Comparison of ENCODE assay signal across 15 mouse cellular contexts in genomic region chr10:75135518-75136162, GRCm38 (mm10).
A peak's percentile ranks its signal among the peaks of the same experiment; 100 is the strongest.
DNase-seq lines count a peak whose midpoint lies in the region; ATAC-seq and TF ChIP-seq lines count a peak whose summit lies in the region.
"Had no signal": no experiment of that assay in that cellular context is flagged by ENCODE, and none has a peak within 500 bp of the region (broad histone marks: within the 10 kb centered on the region; RNA-seq: fewer than 3 reads in every experiment).

No protein-coding gene starts in this region.

- H3K4me2 ChIP-seq in forebrain, embryonic 13.5 days = no peak overlapping the region
- no peak overlapping the region for H3K4me2 ChIP-seq in neural tube, embryonic 13.5 days
- no peak overlapping the region for H3K4me2 ChIP-seq in neural tube, embryonic 15.5 days
- no peak overlapping the region for H3K4me2 ChIP-seq in midbrain, embryonic 13.5 days (replicated peaks)

- H3K9me3 ChIP-seq in forebrain, embryonic 13.5 days (replicated peaks) = no peaks in the 10 kb centered on the region
- no peaks in the 10 kb centered on the region for H3K9me3 ChIP-seq in forebrain, embryonic 10.5 days
- H3K9me3 ChIP-seq in neural tube, embryonic 13.5 days = no peaks in the 10 kb centered on the region
- H3K9me3 ChIP-seq in neural tube, embryonic 15.5 days (replicated peaks) = no peaks in the 10 kb centered on the region
- no peaks in the 10 kb centered on the region for H3K9me3 ChIP-seq in midbrain, embryonic 13.5 days

- TF ChIP-seq POLR2A in heart, adult 2 months (IDR thresholded peaks at IDR 0.05; ENCODE audit: insufficient read depth, low read depth, low read length) = no peak

- intact Hi-C loops in heart, adult 2 months (cut with DNase I) = no loop called here

- H3K9ac ChIP-seq in forebrain, embryonic 13.5 days = no peak overlapping the region
- H3K9ac ChIP-seq in neural tube, embryonic 13.5 days = no peak overlapping the region
- no peak overlapping the region for H3K9ac ChIP-seq in neural tube, embryonic 15.5 days (replicated peaks)
- no peak overlapping the region for H3K9ac ChIP-seq in midbrain, embryonic 13.5 days (replicated peaks)
- H3K9ac ChIP-seq in heart, adult 2 months (ENCODE audit: low read depth, low read length) = no peak overlapping the region

- no peak; the same call in 1 of the 2 replicates for ATAC-seq in forebrain, embryonic 13.5 days
- ATAC-seq in neural tube, embryonic 13.5 days (ENCODE audit: low read depth) = no peak
- ATAC-seq in neural tube, embryonic 15.5 days (ENCODE audit: low FRiP score) = no peak
- ATAC-seq in midbrain, embryonic 13.5 days = peak; percentile 49
- ATAC-seq: intestine, embryonic 16.5 days; Patski had no signal

- TF ChIP-seq EP300 in heart, adult 2 months (IDR thresholded peaks at IDR 0.05; ENCODE audit: insufficient read depth, low read depth, low read length) = no peak

- no peak for DNase-seq in forebrain, embryonic 10.5 days (ENCODE audit: extremely low spot score, low spot score)
- peak; percentile 20 to 24 for DNase-seq in layer of hippocampus, postnatal 10 days (ENCODE audit: low spot score in 2 of 2)
- DNase-seq in layer of hippocampus, adult 9-10 months (ENCODE audit: low spot score) = no peak
- DNase-seq in heart, adult 2 months = no peak
- DNase-seq: heart, postnatal 10 days; kidney, postnatal 10 days; lung, adult 18-20 months; lung, postnatal 4 days; spleen, adult 18-20 months had no signal

- H3K4me3 ChIP-seq in forebrain, embryonic 13.5 days = no peak overlapping the region
- H3K4me3 ChIP-seq in forebrain, embryonic 10.5 days = no peak overlapping the region
- H3K4me3 ChIP-seq in neural tube, embryonic 13.5 days = no peak overlapping the region
- H3K4me3 ChIP-seq in neural tube, embryonic 15.5 days (replicated peaks) = no peak overlapping the region
- no peak overlapping the region for H3K4me3 ChIP-seq in midbrain, embryonic 13.5 days (replicated peaks)
- no peak overlapping the region for H3K4me3 ChIP-seq in heart, adult 2 months

- peaks cover 7% of the 10 kb centered on the region for H3K4me1 ChIP-seq in forebrain, embryonic 13.5 days
- H3K4me1 ChIP-seq in forebrain, embryonic 10.5 days = no peaks in the 10 kb centered on the region
- peaks cover 11% of the 10 kb centered on the region for H3K4me1 ChIP-seq in neural tube, embryonic 13.5 days (replicated peaks)
- H3K4me1 ChIP-seq in neural tube, embryonic 15.5 days = no peaks in the 10 kb centered on the region
- H3K4me1 ChIP-seq in midbrain, embryonic 13.5 days (replicated peaks) = peaks cover 22% of the 10 kb centered on the region
- peaks cover 9% of the 10 kb centered on the region for H3K4me1 ChIP-seq in heart, adult 2 months (ENCODE audit: control insufficient read depth, insufficient read depth, low read length)

- H3K36me3 ChIP-seq in forebrain, embryonic 13.5 days (ENCODE audit: poor library complexity, severe bottlenecking) = peaks cover 88% of the 10 kb centered on the region
- H3K36me3 ChIP-seq in forebrain, embryonic 10.5 days (replicated peaks) = peaks cover 99% of the 10 kb centered on the region
- H3K36me3 ChIP-seq in neural tube, embryonic 13.5 days = peaks cover 84% of the 10 kb centered on the region
- peaks cover 73% of the 10 kb centered on the region for H3K36me3 ChIP-seq in neural tube, embryonic 15.5 days
- H3K36me3 ChIP-seq in midbrain, embryonic 13.5 days = peaks cover 78% of the 10 kb centered on the region
- H3K36me3 ChIP-seq in heart, adult 2 months (ENCODE audit: control insufficient read depth, insufficient read depth, low read length) = no peaks in the 10 kb centered on the region

- H3K79me2 ChIP-seq in heart, adult 2 months (replicated peaks; ENCODE audit: control insufficient read depth, insufficient read depth, low read length) = no peaks in the 10 kb centered on the region

- H3K27ac ChIP-seq in forebrain, embryonic 13.5 days = 0 out of 2 replicates have a peak overlapping the region, but pooled peaks have one; percentile 19
- H3K27ac ChIP-seq in forebrain, embryonic 10.5 days = no peak overlapping the region
- peak overlapping the region; percentile 25; the same call in 1 of the 2 replicates for H3K27ac ChIP-seq in neural tube, embryonic 13.5 days (replicated peaks)
- H3K27ac ChIP-seq in neural tube, embryonic 15.5 days (replicated peaks) = no peak overlapping the region
- no peak overlapping the region for H3K27ac ChIP-seq in midbrain, embryonic 13.5 days
- no peak overlapping the region for H3K27ac ChIP-seq in heart, adult 2 months

- no peaks in the 10 kb centered on the region for H3K27me3 ChIP-seq in forebrain, embryonic 13.5 days
- no peaks in the 10 kb centered on the region for H3K27me3 ChIP-seq in forebrain, embryonic 10.5 days (ENCODE audit: poor library complexity, severe bottlenecking)
- H3K27me3 ChIP-seq in neural tube, embryonic 13.5 days = no peaks in the 10 kb centered on the region
- H3K27me3 ChIP-seq in neural tube, embryonic 15.5 days (replicated peaks) = no peaks in the 10 kb centered on the region
- no peaks in the 10 kb centered on the region for H3K27me3 ChIP-seq in midbrain, embryonic 13.5 days
- H3K27me3 ChIP-seq in heart, adult 2 months (ENCODE audit: control insufficient read depth, insufficient read depth, low read length) = no peaks in the 10 kb centered on the region
- H3K27me3 ChIP-seq: Patski had no signal

- WGBS in forebrain, embryonic 13.5 days = 89% methylated on average over 21 of the region's 21 CpGs
- 94% methylated on average over 21 of the region's 21 CpGs for WGBS in forebrain, embryonic 10.5 days
- 86% methylated on average over 21 of the region's 21 CpGs for WGBS in neural tube, embryonic 13.5 days
- WGBS in neural tube, embryonic 15.5 days = 87% methylated on average over 21 of the region's 21 CpGs
- 86% methylated on average over 21 of the region's 21 CpGs for WGBS in midbrain, embryonic 13.5 days
- WGBS in heart, adult 2 months = 95% methylated on average over 21 of the region's 21 CpGs

- no peak for TF ChIP-seq CTCF in heart, adult 2 months (IDR thresholded peaks at IDR 0.05)

Comparison
In these comparisons a context has a peak if more than half of its experiments do, and no peak if none do; other contexts are left out.
1. H3K27ac ChIP-seq: peak in forebrain, embryonic 13.5 days (single experiment) and neural tube, embryonic 13.5 days (single experiment); none in forebrain, embryonic 10.5 days (single experiment), neural tube, embryonic 15.5 days (single experiment), midbrain, embryonic 13.5 days (single experiment) and heart, adult 2 months (single experiment).
2. DNase-seq: peak in layer of hippocampus, postnatal 10 days (2 of 2); none in forebrain, embryonic 10.5 days (single experiment), layer of hippocampus, adult 9-10 months (single experiment) and heart, adult 2 months (0 of 2).